Mouse (Mus musculus) testis, postnatal 10 days (tissue): ENCODE measurements around the gene Tmod1.
A peak's percentile ranks its signal among the peaks of the same experiment; 100 is the strongest.

Experiments
- DNase-seq: peaks from one replicate; pipeline ENCODE4 v3.0.0; 2021; ENCODE audit warnings: low spot score

Tmod1 gene

GRCm38 (mm10) chr4:46131791-46132190, 93.1 kb downstream of the Tmod1 start:
- no peak for DNase-seq

GRCm38 (mm10) chr4:46137629-46138286, 99.0 kb downstream of the Tmod1 start:
- DNase-seq, result peak; percentile 65

DNA sequence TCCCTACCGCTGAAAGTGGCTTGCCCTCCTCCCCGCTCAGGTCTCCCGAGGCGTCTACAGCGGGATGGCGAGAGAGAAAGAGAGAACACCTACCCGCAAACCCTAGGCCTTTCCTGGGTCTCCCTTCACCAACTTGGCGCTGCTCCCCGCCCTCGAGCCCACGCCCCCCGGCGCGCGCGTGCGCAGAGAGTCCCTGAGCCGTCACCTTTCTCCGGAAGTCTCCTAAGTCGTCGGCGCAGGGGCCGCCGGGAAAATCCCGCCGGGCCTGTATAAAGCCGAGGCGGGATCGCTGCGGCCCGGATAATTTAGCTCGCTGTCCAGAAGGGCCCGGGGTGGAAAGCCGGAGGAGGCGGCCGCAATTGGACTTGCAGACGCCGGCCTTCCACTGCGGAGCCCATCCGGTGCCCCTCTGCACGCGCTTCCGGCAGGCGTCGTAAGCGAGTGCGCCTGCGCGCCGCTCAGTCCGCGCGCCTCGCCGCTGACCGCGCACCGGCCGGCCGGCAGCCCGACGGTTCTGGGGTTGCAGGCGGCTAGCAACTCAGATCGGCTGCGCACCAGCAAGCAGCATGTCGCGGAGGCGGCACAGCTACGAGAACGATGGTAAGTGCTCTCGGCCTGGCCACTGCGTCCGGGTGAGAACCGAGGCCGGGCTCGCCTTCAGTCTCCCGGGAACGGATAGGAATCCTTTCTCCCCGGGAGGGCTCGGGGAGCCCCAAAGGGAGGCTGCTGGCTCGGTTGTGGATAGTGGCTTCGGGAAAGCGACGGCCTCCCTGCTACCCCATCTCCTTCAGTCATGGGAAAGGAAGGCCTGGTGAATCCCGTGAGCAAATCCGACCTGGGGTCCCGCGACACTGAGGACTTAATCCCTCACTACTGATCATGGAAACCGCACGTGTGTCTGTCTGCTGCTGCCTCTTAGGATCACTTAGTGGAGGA, 99.8 kb downstream of the Tmod1 start, which contains the start of the genes Ncbp1 and Tstd2:
Gene Ncbp1, plus strand, starts transcription at position 327 of the 936 bp plus-strand sequence.
Gene Tstd2, minus strand, starts transcription at position 408 of the 936 bp plus-strand sequence.
- peak; percentile 96 for DNase-seq

GRCm38 (mm10) chr4:46144323-46144722, 105.6 kb downstream of the Tmod1 start:
- DNase-seq, result no peak

- DNase-seq, result no peak
Observed at GRCm38 (mm10) chr4:46146881-46147280, 108.1 kb downstream of the Tmod1 start.

- DNase-seq, result no peak
Observed at GRCm38 (mm10) chr4:46151903-46152544, 113.3 kb downstream of the Tmod1 start.

DNA sequence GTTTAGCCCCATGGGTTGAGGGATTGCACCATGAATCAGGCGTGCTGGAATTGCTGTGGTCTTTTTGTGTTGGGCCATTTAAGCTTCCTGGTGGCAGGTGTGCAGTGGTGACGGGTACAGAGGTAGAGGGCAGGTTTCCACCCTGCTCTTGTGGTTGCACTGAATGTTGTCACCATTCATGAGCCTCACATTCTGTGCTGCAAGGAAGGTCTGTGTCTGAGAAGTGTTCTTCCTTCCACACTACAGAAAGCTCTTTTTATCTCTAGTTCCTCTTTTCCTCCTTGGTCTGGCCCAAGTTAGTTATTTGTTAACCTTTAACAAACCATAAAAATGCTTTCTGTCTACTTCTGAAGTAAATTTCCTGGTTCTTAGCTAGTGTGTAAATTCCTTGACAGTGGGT, 125.3 kb downstream of the Tmod1 start:
- DNase-seq, result no peak
